ENCODE assay signal across 18 mouse cellular contexts in the genomic region with DNA sequence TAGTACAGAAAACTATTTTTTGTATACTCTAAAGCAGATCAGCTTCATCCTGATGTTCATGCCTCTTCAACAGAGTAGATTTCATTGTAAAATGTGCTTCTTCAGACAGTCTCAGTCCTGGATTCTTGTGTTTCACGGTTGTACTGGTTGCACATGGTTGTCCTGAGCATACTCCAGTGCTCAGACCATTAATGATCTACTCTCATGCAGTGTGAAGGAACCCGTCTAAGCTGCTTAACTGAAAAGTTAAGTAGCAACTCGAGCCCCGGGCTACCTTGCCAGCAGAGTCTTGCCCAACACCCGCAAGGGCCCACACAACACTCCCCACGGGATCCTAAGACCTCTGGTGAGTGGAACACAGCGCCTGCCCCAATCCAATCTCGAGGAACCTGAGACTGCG.
"Had no signal": no experiment of that assay in that cellular context is flagged by ENCODE, and none has a peak within 500 bp of the region (broad histone marks: within the 10 kb centered on the region; RNA-seq: fewer than 3 reads in every experiment).

No protein-coding gene starts in this region.

- H3K4me1 ChIP-seq: midbrain, embryonic 10.5 days; midbrain, embryonic 12.5 days; neural tube, embryonic 13.5 days; neural tube, embryonic 15.5 days had no signal

- H3K36me3 ChIP-seq: midbrain, embryonic 10.5 days; midbrain, embryonic 12.5 days; neural tube, embryonic 13.5 days; neural tube, embryonic 15.5 days had no signal

- H3K9ac ChIP-seq: lung, embryonic 14.5 days; midbrain, embryonic 12.5 days; neural tube, embryonic 13.5 days; neural tube, embryonic 15.5 days had no signal

- H3K4me2 ChIP-seq: lung, embryonic 14.5 days; midbrain, embryonic 12.5 days; neural tube, embryonic 13.5 days; neural tube, embryonic 15.5 days had no signal

- H3K27me3 ChIP-seq: midbrain, embryonic 12.5 days; neural tube, embryonic 13.5 days; neural tube, embryonic 15.5 days had no signal

- ATAC-seq: midbrain, embryonic 16.5 days had no signal

- H3K4me3 ChIP-seq: midbrain, embryonic 10.5 days; midbrain, embryonic 12.5 days; myocyte; neural tube, embryonic 13.5 days; neural tube, embryonic 15.5 days had no signal

- H3K27ac ChIP-seq: midbrain, embryonic 10.5 days; midbrain, embryonic 12.5 days; neural tube, embryonic 13.5 days; neural tube, embryonic 15.5 days had no signal

- DNase-seq: lung, embryonic 14.5 days; lung, postnatal 10 days; lung, postnatal 4 days; midbrain, embryonic 14.5 days; retina, postnatal 1 day; right cerebral cortex, adult 18-20 months; right cerebral cortex, postnatal 25 days; right cerebral cortex, postnatal 4 days; spleen, adult 18-20 months; thymus, adult 18-20 months; thymus, postnatal 14 days; thymus, postnatal 36 days had no signal

- H3K9me3 ChIP-seq: midbrain, embryonic 10.5 days; midbrain, embryonic 12.5 days; neural tube, embryonic 13.5 days; neural tube, embryonic 15.5 days had no signal
